Mouse (Mus musculus): ENCODE measurements at regions not wholly inside any gene's neighbourhood (a gene's known extent, or its start where the extent isn't known, plus 50 kb on each side); places are given as distances from the start of the nearest gene placed in this dataset.

DNA sequence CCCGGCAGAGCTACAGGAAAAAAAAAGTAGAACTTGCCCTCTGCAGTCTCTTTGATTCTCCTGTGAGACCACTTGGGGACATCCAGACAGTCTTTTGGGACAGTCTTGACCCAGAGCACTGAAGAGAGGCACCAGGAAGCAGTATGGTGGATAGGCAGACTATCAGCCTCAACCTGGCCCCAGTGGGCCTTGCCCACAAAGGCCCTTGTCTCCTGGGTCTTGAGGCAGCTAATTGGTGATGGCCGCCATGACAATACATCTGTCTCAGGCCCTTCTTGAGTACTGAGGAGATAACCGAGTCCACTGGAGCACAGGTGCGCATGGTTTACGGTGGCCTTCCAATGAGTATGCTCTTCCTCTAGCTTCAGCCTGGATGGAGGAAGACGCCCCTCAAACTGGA, 170.6 kb upstream of the Rpl34 start:
- TF ChIP-seq EP300 (IDR thresholded peaks at IDR 0.05; ENCODE audit: low read depth) (no peak), CTCF (IDR thresholded peaks at IDR 0.05; ENCODE audit: low read depth) (no peak)

Measured in liver, embryonic 14.5 days (tissue).